Mouse (Mus musculus) forebrain, embryonic 14.5 days (tissue): ENCODE measurements around the gene Ppp1r10. TPM values are rescaled to one million over a fixed set of nuclear protein-coding genes. Genes with fewer than 3 reads are reported as not detected.
"Not testable (repeated sequence)": the region's sequence is repeated elsewhere in the genome, so short reads cannot be mapped to it uniquely, and the experiment has no call there.

Experiments
- ATAC-seq: fragments of 200-750 bp; cut with Nextera tagmentation; 2 replicates; pipeline ENCODE4 v1.8.0; 2017; ENCODE audit warnings: mild to moderate bottlenecking, moderate library complexity
- DNase-seq: peaks from one replicate; pipeline ENCODE4 v3.0.0-alpha.2; 2015; ENCODE audit warnings: low spot score
- H3K27ac ChIP-seq: fragments of 300-500 bp; sonication (generic); 2 replicates; pipeline ENCODE4 v1.5.1; 2014; ENCODE audit warnings: low read depth, mild to moderate bottlenecking, control low read depth, low read length, moderate library complexity
- H3K27me3 ChIP-seq: fragments of 300-500 bp; sonication (generic); replicated peaks from 2 replicates; pipeline ENCODE4 v1.6.1; 2014; ENCODE audit warnings: low read length, control low read depth, mixed read lengths; ENCODE audit not compliant: control insufficient read depth, insufficient read depth
- H3K36me3 ChIP-seq: fragments of 300-500 bp; sonication (generic); 2 replicates; pipeline ENCODE4 v1.6.1; 2014; ENCODE audit warnings: low read length, control low read depth; ENCODE audit not compliant: control insufficient read depth, insufficient read depth
- H3K4me1 ChIP-seq: fragments of 300-500 bp; sonication (generic); 2 replicates; pipeline ENCODE4 v1.6.1; 2014; ENCODE audit warnings: antibody characterized with exemption, low read length, control low read depth; ENCODE audit not compliant: control insufficient read depth, insufficient read depth
- H3K4me2 ChIP-seq: fragments of 300-500 bp; sonication (generic); 2 replicates; pipeline ENCODE4 v1.6.1; 2014; ENCODE audit warnings: mild to moderate bottlenecking, control low read depth, low read length
- H3K4me3 ChIP-seq: fragments of 300-500 bp; sonication (generic); 2 replicates; pipeline ENCODE4 v1.5.1; 2014; ENCODE audit warnings: low read depth, low read length, control low read depth
- H3K9ac ChIP-seq: fragments of 300-500 bp; sonication (generic); 2 replicates; pipeline ENCODE4 v1.6.1; 2014; ENCODE audit warnings: mild to moderate bottlenecking, low read length, control low read depth, moderate library complexity
- H3K9me3 ChIP-seq: fragments of 300-500 bp; sonication (generic); replicated peaks from 2 replicates; pipeline ENCODE4 v1.6.1; 2016; ENCODE audit warnings: low read length, control low read depth, mixed read lengths; ENCODE audit not compliant: control insufficient read depth
- WGBS: fragments of 180-500 bp; shearing (Covaris S2); extraction: QIAGEN DNeasy Blood & Tissue Kit; methylation state at CpG from one replicate; pipeline ENCODE4 v1.1.7; 2014; 5-methylcytosine and 5-hydroxymethylcytosine counted together
- polyA plus RNA-seq: library from polyadenylated mRNA; unstranded; fragments of >200 nt; fragmentation: Nextera tagmentation; extraction: Ambion mirVana; gene quantifications from 2 replicates; pipeline ENCODE4 v1.2.1, GENCODE M21; 2014

Ppp1r10 gene
- polyA plus RNA-seq, 1 experiment from 2014 or later = 34.9 TPM

GRCm38 (mm10) chr17:35920862-35921562 is 4.8 kb downstream of the Ppp1r10 start:
- WGBS = 69% methylated on average over 5 of the region's 5 CpGs
- Histone ChIP-seq H3K4me3 (no peak overlapping the region), H3K27me3 (no peaks in the 10 kb centered on the region), H3K4me2 (peak overlapping the region; percentile 87), H3K36me3 (peaks cover 33% of the 10 kb centered on the region), H3K9ac (no peak overlapping the region), H3K9me3 (no peaks in the 10 kb centered on the region), H3K27ac (peak overlapping the region; percentile 93; the same call in 1 of the 2 replicates), H3K4me1 (peaks cover 20% of the 10 kb centered on the region)
- DNase-seq (peak; percentile 75), ATAC-seq (no peak)

- H3K4me3 ChIP-seq = no peak overlapping the region
- peaks cover 40% of the 10 kb centered on the region for H3K36me3 ChIP-seq
- ATAC-seq = no peak
- H3K9ac ChIP-seq = no peak overlapping the region
- no peak overlapping the region for H3K27ac ChIP-seq
- no peaks in the 10 kb centered on the region for H3K9me3 ChIP-seq
- 90% methylated on average over 4 of the region's 4 CpGs for WGBS
- H3K4me1 ChIP-seq = peaks cover 20% of the 10 kb centered on the region
- H3K4me2 ChIP-seq = no peak overlapping the region
- no peaks in the 10 kb centered on the region for H3K27me3 ChIP-seq
- DNase-seq = no peak
Observed at GRCm38 (mm10) chr17:35921710-35922109, 5.5 kb downstream of the Ppp1r10 start.

- WGBS = 82% methylated on average over 3 of the region's 3 CpGs
- H3K4me3 ChIP-seq = no peak overlapping the region
- DNase-seq (no peak), ATAC-seq (no peak)
- H3K9me3 ChIP-seq = no peaks in the 10 kb centered on the region
- H3K27me3 ChIP-seq = no peaks in the 10 kb centered on the region
- no peak overlapping the region for H3K9ac ChIP-seq
- no peak overlapping the region; the same call in 1 of the 2 replicates for H3K27ac ChIP-seq
- peaks cover 20% of the 10 kb centered on the region for H3K4me1 ChIP-seq
- H3K36me3 ChIP-seq = peaks cover 43% of the 10 kb centered on the region
- H3K4me2 ChIP-seq = no peak overlapping the region
Observed at GRCm38 (mm10) chr17:35922566-35922965, 6.3 kb downstream of the Ppp1r10 start.

GRCm38 (mm10) chr17:35923281-35923680 is 7.0 kb downstream of the Ppp1r10 start:
- 91% methylated on average over 4 of the region's 4 CpGs for WGBS
- Histone ChIP-seq H3K36me3 (peaks cover 48% of the 10 kb centered on the region), H3K4me3 (no peak overlapping the region), H3K4me1 (peaks cover 20% of the 10 kb centered on the region), H3K9me3 (no peaks in the 10 kb centered on the region), H3K27me3 (no peaks in the 10 kb centered on the region), H3K27ac (no peak overlapping the region), H3K4me2 (no peak overlapping the region), H3K9ac (no peak overlapping the region)
- DNase-seq (no peak), ATAC-seq (no peak)

GRCm38 (mm10) chr17:35927471-35927870 is 11.2 kb downstream of the Ppp1r10 start:
- ATAC-seq (no peak), DNase-seq (no peak)
- H3K4me1 ChIP-seq = no peaks in the 10 kb centered on the region
- no peaks in the 10 kb centered on the region for H3K9me3 ChIP-seq
- H3K36me3 ChIP-seq = peaks cover 77% of the 10 kb centered on the region
- H3K27ac ChIP-seq = no peak overlapping the region
- no peaks in the 10 kb centered on the region for H3K27me3 ChIP-seq
- no peak overlapping the region for H3K9ac ChIP-seq
- H3K4me3 ChIP-seq = no peak overlapping the region
- 79% methylated on average over 1 of the region's 1 CpGs for WGBS
- no peak overlapping the region for H3K4me2 ChIP-seq

GRCm38 (mm10) chr17:35929534-35929933 is 13.3 kb downstream of the Ppp1r10 start:
- H3K9me3 ChIP-seq = no peaks in the 10 kb centered on the region
- no peak overlapping the region for H3K9ac ChIP-seq
- H3K4me3 ChIP-seq = no peak overlapping the region
- H3K27ac ChIP-seq = no peak overlapping the region
- H3K36me3 ChIP-seq = peaks cover 66% of the 10 kb centered on the region
- DNase-seq (no peak), ATAC-seq (no peak)
- no peaks in the 10 kb centered on the region for H3K4me1 ChIP-seq
- no peak overlapping the region for H3K4me2 ChIP-seq
- WGBS = 91% methylated on average over 2 of the region's 2 CpGs
- no peaks in the 10 kb centered on the region for H3K27me3 ChIP-seq

GRCm38 (mm10) chr17:35930627-35931026 is 14.4 kb downstream of the Ppp1r10 start:
- H3K9me3 ChIP-seq = no peaks in the 10 kb centered on the region
- H3K4me1 ChIP-seq = no peaks in the 10 kb centered on the region
- no peak overlapping the region for H3K4me3 ChIP-seq
- no peak overlapping the region for H3K4me2 ChIP-seq
- H3K27me3 ChIP-seq = no peaks in the 10 kb centered on the region
- 98% methylated on average over 12 of the region's 12 CpGs for WGBS
- H3K27ac ChIP-seq = no peak overlapping the region
- no peak for DNase-seq
- no peak for ATAC-seq
- H3K9ac ChIP-seq = no peak overlapping the region
- H3K36me3 ChIP-seq = peaks cover 55% of the 10 kb centered on the region

GRCm38 (mm10) chr17:35932608-35933007 is 16.4 kb downstream of the Ppp1r10 start:
- no peak overlapping the region for H3K27ac ChIP-seq
- DNase-seq = no peak
- H3K27me3 ChIP-seq = no peaks in the 10 kb centered on the region
- H3K36me3 ChIP-seq = peaks cover 39% of the 10 kb centered on the region
- no peak overlapping the region for H3K9ac ChIP-seq
- WGBS = 85% methylated on average over 4 of the region's 4 CpGs
- no peaks in the 10 kb centered on the region for H3K4me1 ChIP-seq
- H3K4me2 ChIP-seq = no peak overlapping the region
- no peaks in the 10 kb centered on the region for H3K9me3 ChIP-seq
- no peak overlapping the region for H3K4me3 ChIP-seq
- ATAC-seq = no peak

GRCm38 (mm10) chr17:35935763-35936162 is 19.5 kb downstream of the Ppp1r10 start:
- not testable (repeated sequence) for H3K4me2 ChIP-seq, H3K9me3 ChIP-seq, DNase-seq, H3K27ac ChIP-seq, ATAC-seq, H3K9ac ChIP-seq, H3K27me3 ChIP-seq, H3K4me1 ChIP-seq, H3K36me3 ChIP-seq, H3K4me3 ChIP-seq
- 90% methylated on average over 14 of the region's 14 CpGs for WGBS
